15 mouse cellular contexts compared by ENCODE assay signal in the genomic region with DNA sequence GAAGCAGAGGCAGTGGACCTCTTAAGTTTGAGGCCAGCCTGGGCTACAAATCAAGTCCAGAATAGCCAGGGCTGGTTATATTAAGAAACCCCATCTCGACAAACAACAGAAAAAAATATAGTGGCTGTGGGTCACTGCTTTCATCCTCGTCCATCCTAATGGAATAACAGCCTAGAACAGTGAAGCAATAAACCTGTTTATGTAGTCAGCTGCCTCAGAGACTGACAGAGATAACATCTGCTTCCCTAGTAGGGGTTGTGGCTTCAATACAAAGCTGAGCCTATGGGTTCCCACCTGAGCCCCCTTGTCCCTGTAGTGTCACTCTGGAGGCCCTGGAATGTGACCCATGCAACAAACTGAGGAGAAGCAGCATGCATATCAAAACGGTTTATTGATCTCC. TPM values are rescaled to one million over a fixed set of nuclear protein-coding genes. Genes with fewer than 3 reads are reported as not detected.
DNase-seq lines count a peak whose midpoint lies in the region; ATAC-seq and TF ChIP-seq lines count a peak whose summit lies in the region.
"Had no signal": no experiment of that assay in that cellular context is flagged by ENCODE, and none has a peak within 500 bp of the region (broad histone marks: within the 10 kb centered on the region; RNA-seq: fewer than 3 reads in every experiment).

No protein-coding gene starts in this region.

- no peaks in the 10 kb centered on the region for H3K9me3 ChIP-seq in heart, embryonic 11.5 days (replicated peaks; ENCODE audit: control insufficient read depth, low read length)
- no peaks in the 10 kb centered on the region for H3K9me3 ChIP-seq in limb, embryonic 13.5 days
- no peaks in the 10 kb centered on the region for H3K9me3 ChIP-seq in stomach, embryonic 16.5 days (replicated peaks; ENCODE audit: control insufficient read depth, low read length)
- H3K9me3 ChIP-seq: limb, embryonic 15.5 days; midbrain, embryonic 13.5 days had no signal

- 60% methylated on average over 3 of the region's 3 CpGs for WGBS in heart, embryonic 11.5 days (ENCODE audit: insufficient replicate concordance)
- 26% methylated on average over 3 of the region's 3 CpGs for WGBS in liver, adult 2 months
- 42% methylated on average over 3 of the region's 3 CpGs for WGBS in limb, embryonic 13.5 days
- WGBS in stomach, embryonic 16.5 days: 38% methylated on average over 3 of the region's 3 CpGs

- peak overlapping the region; percentile 88; the same call in 1 of the 2 replicates for H3K4me2 ChIP-seq in heart, embryonic 11.5 days
- peak overlapping the region; percentile 77; the same call in 1 of the 2 replicates for H3K4me2 ChIP-seq in limb, embryonic 13.5 days (replicated peaks)
- H3K4me2 ChIP-seq in stomach, embryonic 16.5 days (ENCODE audit: low read depth, low read length): no peak overlapping the region
- H3K4me2 ChIP-seq: limb, embryonic 15.5 days had no signal

- intact Hi-C loops in heart, postnatal 14 days (cut with DNase I): no loop called here

- no peak for ATAC-seq in heart, embryonic 11.5 days (replicated peaks; ENCODE audit: insufficient number of reproducible peaks, low FRiP score, low TSS enrichment)
- no peak for ATAC-seq in limb, embryonic 13.5 days (ENCODE audit: low FRiP score, low read depth)
- no peak for ATAC-seq in stomach, embryonic 16.5 days (ENCODE audit: insufficient read depth, low FRiP score)
- ATAC-seq: inflammation-experienced regulatory T-cells, adult 6 months; midbrain, embryonic 13.5 days had no signal

- H3K4me3 ChIP-seq in heart, embryonic 11.5 days (ENCODE audit: low read depth, low read length): no peak overlapping the region
- H3K4me3 ChIP-seq in liver, adult 2 months (ENCODE audit: insufficient read depth, low read depth, low read length): no peak overlapping the region
- H3K4me3 ChIP-seq in limb, embryonic 13.5 days: no peak overlapping the region
- no peak overlapping the region for H3K4me3 ChIP-seq in stomach, embryonic 16.5 days (replicated peaks; ENCODE audit: low read length)
- H3K4me3 ChIP-seq: limb, embryonic 15.5 days; midbrain, embryonic 13.5 days had no signal

- TF ChIP-seq CTCF in liver, adult 2 months (IDR thresholded peaks at IDR 0.05; ENCODE audit: low read depth, low read length): no peak

- peaks cover 34% of the 10 kb centered on the region for H3K36me3 ChIP-seq in heart, embryonic 11.5 days (ENCODE audit: control insufficient read depth, insufficient read depth, low read length)
- H3K36me3 ChIP-seq in liver, adult 2 months (ENCODE audit: control insufficient read depth, insufficient read depth, low read length): no peaks in the 10 kb centered on the region
- H3K36me3 ChIP-seq in limb, embryonic 13.5 days: peaks cover 58% of the 10 kb centered on the region
- peaks cover 21% of the 10 kb centered on the region for H3K36me3 ChIP-seq in stomach, embryonic 16.5 days (ENCODE audit: control insufficient read depth, insufficient read depth, low read length)

- DNase-seq in heart, postnatal 14 days: no peak
- DNase-seq in liver, adult 2 months (ENCODE audit: extremely low read depth, low read depth, low spot score): no peak
- no peak for DNase-seq in liver
- no peak for DNase-seq in thymus, postnatal 36 days
- no peak for DNase-seq in layer of hippocampus, adult 9-11 months
- DNase-seq: adrenal gland, postnatal 25 days; cerebellum, adult 11-12 months; embryo, embryonic 11 days; gastrocnemius, postnatal 25 days had no signal

- no peak overlapping the region for H3K9ac ChIP-seq in heart, embryonic 11.5 days (ENCODE audit: low read depth, low read length)
- no peak overlapping the region for H3K9ac ChIP-seq in liver, adult 2 months (ENCODE audit: low read depth, low read length)
- no peak overlapping the region for H3K9ac ChIP-seq in limb, embryonic 13.5 days
- H3K9ac ChIP-seq in stomach, embryonic 16.5 days (ENCODE audit: low read length): no peak overlapping the region
- H3K9ac ChIP-seq: limb, embryonic 15.5 days; midbrain, embryonic 13.5 days had no signal

- no peaks in the 10 kb centered on the region for H3K27me3 ChIP-seq in heart, embryonic 11.5 days (ENCODE audit: control insufficient read depth, insufficient read depth, low read length)
- H3K27me3 ChIP-seq in liver, adult 2 months (ENCODE audit: control insufficient read depth, insufficient read depth, low read length): no peaks in the 10 kb centered on the region
- no peaks in the 10 kb centered on the region for H3K27me3 ChIP-seq in limb, embryonic 13.5 days
- H3K27me3 ChIP-seq in stomach, embryonic 16.5 days (ENCODE audit: control insufficient read depth, insufficient read depth, low read length): no peaks in the 10 kb centered on the region
- H3K27me3 ChIP-seq: limb, embryonic 15.5 days; midbrain, embryonic 13.5 days had no signal

- peak overlapping the region; percentile 59; the same call in 1 of the 2 replicates for H3K27ac ChIP-seq in heart, embryonic 11.5 days (ENCODE audit: low read depth, low read length)
- H3K27ac ChIP-seq in liver, adult 2 months (replicated peaks; ENCODE audit: insufficient read depth, low read depth, low read length): peak overlapping the region; percentile 76
- peak overlapping the region; percentile 23; the same call in 1 of the 2 replicates for H3K27ac ChIP-seq in limb, embryonic 13.5 days
- H3K27ac ChIP-seq in stomach, embryonic 16.5 days (ENCODE audit: low read length): peak overlapping the region; percentile 82; the same call in 1 of the 2 replicates
- H3K27ac ChIP-seq: limb, embryonic 15.5 days; midbrain, embryonic 13.5 days had no signal

- peaks cover 37% of the 10 kb centered on the region for H3K4me1 ChIP-seq in heart, embryonic 11.5 days (ENCODE audit: control insufficient read depth, insufficient read depth, low read length)
- H3K4me1 ChIP-seq in liver, adult 2 months (ENCODE audit: control insufficient read depth, insufficient read depth, low read length): peaks cover 20% of the 10 kb centered on the region
- peaks cover 47% of the 10 kb centered on the region for H3K4me1 ChIP-seq in limb, embryonic 13.5 days
- peaks cover 32% of the 10 kb centered on the region for H3K4me1 ChIP-seq in stomach, embryonic 16.5 days (ENCODE audit: control insufficient read depth, insufficient read depth, low read length)

- no peaks in the 10 kb centered on the region for H3K79me2 ChIP-seq in liver, adult 2 months (ENCODE audit: control insufficient read depth, insufficient read depth, low read length)

- TF ChIP-seq POLR2A in liver, adult 2 months (IDR thresholded peaks at IDR 0.05; ENCODE audit: extremely low read depth, insufficient read depth, low read length): no peak

RNA-seq across cellular contexts. Expression of a gene that starts 2.4 kb away (rescaled TPM):
- 250 and 262 TPM in 2 replicates for polyA plus RNA-seq in heart, embryonic 11.5 days (2014; fragmentation: Nextera tagmentation; extraction: Ambion mirVana)
- 10 to 100 TPM; 32.7 to 34.5 TPM for total RNA-seq in heart, postnatal 14 days (2021)
- 59.8 and 68.3 TPM in 2 replicates for total RNA-seq in liver, adult 2 months (2014; rRNA removed)
- 80.5 and 105 TPM in 2 replicates for polyA plus RNA-seq in liver, adult 2 months (2012; rRNA removed)
- polyA plus RNA-seq in limb, embryonic 13.5 days (2015; fragmentation: Nextera tagmentation; extraction: Ambion mirVana): 335 and 351 TPM in 2 replicates
- polyA plus RNA-seq in stomach, embryonic 16.5 days (2015; fragmentation: Nextera tagmentation; extraction: Ambion mirVana): 335 and 345 TPM in 2 replicates

RNA-seq across cellular contexts. Expression of a gene that starts 6.4 kb away (rescaled TPM):
- polyA plus RNA-seq in heart, embryonic 11.5 days (2014; fragmentation: Nextera tagmentation; extraction: Ambion mirVana): 29.5 and 30.4 TPM in 2 replicates
- 1 to 10 TPM; 3.6 to 4.6 TPM for total RNA-seq in heart, postnatal 14 days (2021)
- total RNA-seq in liver, adult 2 months (2014; rRNA removed): 1.0 and 3.0 TPM in 2 replicates
- polyA plus RNA-seq in liver, adult 2 months (2012; rRNA removed): 2.5 and 2.9 TPM in 2 replicates
- 39.3 and 40.2 TPM in 2 replicates for polyA plus RNA-seq in limb, embryonic 13.5 days (2015; fragmentation: Nextera tagmentation; extraction: Ambion mirVana)
- 28.4 and 28.5 TPM in 2 replicates for polyA plus RNA-seq in stomach, embryonic 16.5 days (2015; fragmentation: Nextera tagmentation; extraction: Ambion mirVana)

RNA-seq across cellular contexts. Expression of a gene that starts 23.1 kb away (rescaled TPM):
- polyA plus RNA-seq in heart, embryonic 11.5 days (2014; fragmentation: Nextera tagmentation; extraction: Ambion mirVana): 17.4 and 19.4 TPM in 2 replicates
- 10 to 100 TPM; 27.2 to 30.2 TPM for total RNA-seq in heart, postnatal 14 days (2021)
- total RNA-seq in liver, adult 2 months (2014; rRNA removed): 2.2 and 4.6 TPM in 2 replicates
- 8.0 and 11.1 TPM in 2 replicates for polyA plus RNA-seq in liver, adult 2 months (2012; rRNA removed)
- 14.0 and 14.7 TPM in 2 replicates for polyA plus RNA-seq in limb, embryonic 13.5 days (2015; fragmentation: Nextera tagmentation; extraction: Ambion mirVana)
- polyA plus RNA-seq in stomach, embryonic 16.5 days (2015; fragmentation: Nextera tagmentation; extraction: Ambion mirVana): 13.5 and 18.9 TPM in 2 replicates

RNA-seq across cellular contexts. Expression of a gene that starts 37.0 kb away (rescaled TPM):
- polyA plus RNA-seq in heart, embryonic 11.5 days (2014; fragmentation: Nextera tagmentation; extraction: Ambion mirVana): 11.4 and 12.3 TPM in 2 replicates
- total RNA-seq in heart, postnatal 14 days (2021): 1 to 10 TPM; 3.5 to 4.1 TPM
- 4.1 and 4.4 TPM in 2 replicates for total RNA-seq in liver, adult 2 months (2014; rRNA removed)
- 4.4 and 6.6 TPM in 2 replicates for polyA plus RNA-seq in liver, adult 2 months (2012; rRNA removed)
- 9.0 and 9.7 TPM in 2 replicates for polyA plus RNA-seq in limb, embryonic 13.5 days (2015; fragmentation: Nextera tagmentation; extraction: Ambion mirVana)
- polyA plus RNA-seq in stomach, embryonic 16.5 days (2015; fragmentation: Nextera tagmentation; extraction: Ambion mirVana): 14.7 and 14.8 TPM in 2 replicates

RNA-seq across cellular contexts. Expression of a gene that starts 37.2 kb away (rescaled TPM):
- polyA plus RNA-seq in heart, embryonic 11.5 days (2014; fragmentation: Nextera tagmentation; extraction: Ambion mirVana): 49.8 and 60.0 TPM in 2 replicates
- 10 to 100 TPM; 45.9 to 57.2 TPM for total RNA-seq in heart, postnatal 14 days (2021)
- total RNA-seq in liver, adult 2 months (2014; rRNA removed): 7.4 and 14.5 TPM in 2 replicates
- polyA plus RNA-seq in liver, adult 2 months (2012; rRNA removed): 74.7 and 101 TPM in 2 replicates
- 49.6 and 55.6 TPM in 2 replicates for polyA plus RNA-seq in limb, embryonic 13.5 days (2015; fragmentation: Nextera tagmentation; extraction: Ambion mirVana)
- 41.4 and 50.6 TPM in 2 replicates for polyA plus RNA-seq in stomach, embryonic 16.5 days (2015; fragmentation: Nextera tagmentation; extraction: Ambion mirVana)

Comparison
In these comparisons a context has a peak if more than half of its experiments do, and no peak if none do; other contexts are left out.
1. H3K27ac ChIP-seq: peak in every context shown above with its lines; median percentile 82 in stomach, embryonic 16.5 days; 76 in liver, adult 2 months; 59 in heart, embryonic 11.5 days; 23 in limb, embryonic 13.5 days.